16 mouse cellular contexts compared by ENCODE assay signal in the genomic region with DNA sequence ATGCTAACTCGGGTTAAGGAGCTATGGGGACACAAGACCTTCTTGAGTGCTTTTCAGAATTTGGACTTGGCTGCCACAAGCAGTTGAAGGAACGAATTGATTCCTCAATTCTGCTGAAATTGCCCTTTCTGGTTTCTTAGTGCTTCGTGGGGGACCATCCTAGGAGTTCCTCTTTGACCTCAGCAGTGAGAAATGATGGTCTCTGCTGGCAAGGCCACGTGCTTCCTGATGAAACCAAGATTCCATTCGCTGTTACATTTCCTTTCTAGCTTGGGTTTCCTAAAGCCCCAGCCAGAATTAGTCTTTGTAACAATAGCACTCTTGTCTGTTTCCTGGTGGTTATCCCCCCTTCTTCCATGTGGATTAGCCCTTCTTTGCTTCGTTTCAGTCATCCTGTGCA. TPM values are rescaled to one million over a fixed set of nuclear protein-coding genes. Genes with fewer than 3 reads are reported as not detected.
A peak's percentile ranks its signal among the peaks of the same experiment; 100 is the strongest.
DNase-seq lines count a peak whose midpoint lies in the region; ATAC-seq and TF ChIP-seq lines count a peak whose summit lies in the region.
"Had no signal": no experiment of that assay in that cellular context is flagged by ENCODE, and none has a peak within 500 bp of the region (broad histone marks: within the 10 kb centered on the region; RNA-seq: fewer than 3 reads in every experiment).

No protein-coding gene starts in this region.

- no peaks in the 10 kb centered on the region; the same call in 1 of the 2 replicates for H3K36me3 ChIP-seq in limb, embryonic 13.5 days
- H3K36me3 ChIP-seq in limb, embryonic 10.5 days = no peaks in the 10 kb centered on the region
- no peaks in the 10 kb centered on the region for H3K36me3 ChIP-seq in embryonic facial prominence, embryonic 15.5 days
- no peaks in the 10 kb centered on the region for H3K36me3 ChIP-seq in hindbrain, embryonic 14.5 days (replicated peaks; ENCODE audit: control insufficient read depth, insufficient read depth)
- H3K36me3 ChIP-seq: liver, embryonic 15.5 days had no signal

- DNase-seq in heart, adult 9 months (ENCODE audit: low spot score in 2 of 2) = peak; percentile 22 to 57
- no peak for DNase-seq in heart, postnatal 14 days
- DNase-seq in limb, embryonic 10.5 days (ENCODE audit: low spot score) = no peak
- DNase-seq in gastrocnemius, postnatal 4 days (ENCODE audit: low spot score in 2 of 2) = no peak
- no peak for DNase-seq in hindbrain, embryonic 14.5 days (ENCODE audit: low spot score)
- DNase-seq: cerebellum, adult 11 months; cerebellum, postnatal 36 days; left cerebral cortex, postnatal 4 days; right cerebral cortex, postnatal 14 days; thymus, adult 18-20 months had no signal

- no peak overlapping the region for H3K9ac ChIP-seq in limb, embryonic 13.5 days
- H3K9ac ChIP-seq in embryonic facial prominence, embryonic 15.5 days = no peak overlapping the region
- no peak overlapping the region for H3K9ac ChIP-seq in hindbrain, embryonic 14.5 days
- H3K9ac ChIP-seq: forebrain, embryonic 13.5 days; liver, embryonic 15.5 days had no signal

- intact Hi-C loops in heart, postnatal 14 days (cut with DNase I) = no loop called here

- TF ChIP-seq CTCF in bone marrow macrophage, adult 2 months (IDR thresholded peaks at IDR 0.05; ENCODE audit: low read depth, low read length) = no peak

- no peak for TF ChIP-seq POLR2A in bone marrow macrophage, adult 2 months (IDR thresholded peaks at IDR 0.05; ENCODE audit: borderline replicate concordance, low read depth, low read length)

- H3K4me3 ChIP-seq in limb, embryonic 13.5 days = no peak overlapping the region
- H3K4me3 ChIP-seq in limb, embryonic 10.5 days = no peak overlapping the region
- no peak overlapping the region for H3K4me3 ChIP-seq in bone marrow macrophage, adult 2 months (ENCODE audit: insufficient read depth, low read length)
- H3K4me3 ChIP-seq in embryonic facial prominence, embryonic 15.5 days (replicated peaks) = no peak overlapping the region
- no peak overlapping the region for H3K4me3 ChIP-seq in hindbrain, embryonic 14.5 days (replicated peaks; ENCODE audit: low read length)
- H3K4me3 ChIP-seq: forebrain, embryonic 13.5 days; liver, embryonic 15.5 days had no signal

- WGBS in limb, embryonic 13.5 days = 70% methylated on average over 6 of the region's 6 CpGs
- WGBS in limb, embryonic 10.5 days = 77% methylated on average over 6 of the region's 6 CpGs
- 50% methylated on average over 6 of the region's 6 CpGs for WGBS in embryonic facial prominence, embryonic 15.5 days
- WGBS in hindbrain, embryonic 14.5 days = 80% methylated on average over 6 of the region's 6 CpGs

- no peaks in the 10 kb centered on the region for H3K27me3 ChIP-seq in limb, embryonic 13.5 days
- no peaks in the 10 kb centered on the region for H3K27me3 ChIP-seq in limb, embryonic 10.5 days (ENCODE audit: low read depth, poor library complexity, severe bottlenecking)
- H3K27me3 ChIP-seq in embryonic facial prominence, embryonic 15.5 days = no peaks in the 10 kb centered on the region
- H3K27me3 ChIP-seq in hindbrain, embryonic 14.5 days (ENCODE audit: control insufficient read depth, insufficient read depth, low read length) = no peaks in the 10 kb centered on the region
- H3K27me3 ChIP-seq: forebrain, embryonic 13.5 days; liver, embryonic 15.5 days had no signal

- H3K27ac ChIP-seq in limb, embryonic 13.5 days = 0 out of 2 replicates have a peak overlapping the region, but pooled peaks have one; percentile 6
- no peak overlapping the region for H3K27ac ChIP-seq in limb, embryonic 10.5 days
- peak overlapping the region; percentile 90 for H3K27ac ChIP-seq in bone marrow macrophage, adult 2 months (ENCODE audit: insufficient read depth, low read depth, low read length)
- H3K27ac ChIP-seq in embryonic facial prominence, embryonic 15.5 days (replicated peaks) = 0 out of 2 replicates have a peak overlapping the region, but pooled peaks have one; percentile 12
- H3K27ac ChIP-seq in hindbrain, embryonic 14.5 days = no peak overlapping the region
- H3K27ac ChIP-seq: forebrain, embryonic 13.5 days; hindbrain, postnatal 0 days; liver, embryonic 15.5 days had no signal

- H3K9me3 ChIP-seq in limb, embryonic 13.5 days = no peaks in the 10 kb centered on the region
- H3K9me3 ChIP-seq in limb, embryonic 10.5 days (replicated peaks) = no peaks in the 10 kb centered on the region
- H3K9me3 ChIP-seq in embryonic facial prominence, embryonic 15.5 days (replicated peaks) = no peaks in the 10 kb centered on the region
- H3K9me3 ChIP-seq in hindbrain, embryonic 14.5 days (ENCODE audit: control insufficient read depth, low read length) = no peaks in the 10 kb centered on the region
- H3K9me3 ChIP-seq: forebrain, embryonic 13.5 days; liver, embryonic 15.5 days had no signal

- no peak for ATAC-seq in limb, embryonic 13.5 days (ENCODE audit: low FRiP score, low read depth)
- no peak for ATAC-seq in embryonic facial prominence, embryonic 15.5 days (ENCODE audit: insufficient number of reproducible peaks, low FRiP score, low TSS enrichment, low read depth)
- no peak for ATAC-seq in hindbrain, embryonic 14.5 days (ENCODE audit: low FRiP score)
- ATAC-seq: forebrain, embryonic 13.5 days; hindbrain, postnatal 0 days had no signal

- H3K4me1 ChIP-seq in limb, embryonic 13.5 days = peaks cover 13% of the 10 kb centered on the region
- H3K4me1 ChIP-seq in limb, embryonic 10.5 days = no peaks in the 10 kb centered on the region
- peaks cover 49% of the 10 kb centered on the region for H3K4me1 ChIP-seq in bone marrow macrophage, adult 2 months (ENCODE audit: control insufficient read depth, insufficient read depth, low read length)
- H3K4me1 ChIP-seq in embryonic facial prominence, embryonic 15.5 days = peaks cover 27% of the 10 kb centered on the region
- H3K4me1 ChIP-seq in hindbrain, embryonic 14.5 days (replicated peaks; ENCODE audit: control insufficient read depth, insufficient read depth, low read length) = no peaks in the 10 kb centered on the region
- H3K4me1 ChIP-seq: liver, embryonic 15.5 days had no signal

- H3K4me2 ChIP-seq in limb, embryonic 13.5 days (replicated peaks) = no peak overlapping the region
- no peak overlapping the region for H3K4me2 ChIP-seq in embryonic facial prominence, embryonic 15.5 days (replicated peaks)
- H3K4me2 ChIP-seq in hindbrain, embryonic 14.5 days (replicated peaks) = no peak overlapping the region
- H3K4me2 ChIP-seq: forebrain, embryonic 13.5 days; liver, embryonic 15.5 days had no signal

RNA-seq across cellular contexts. Expression of gene Samd4, which starts 32.9 kb away (rescaled TPM):
- total RNA-seq in heart, postnatal 14 days (2021) = 10 to 100 TPM; 53.4 to 54.8 TPM
- polyA plus RNA-seq in limb, embryonic 13.5 days (2015; fragmentation: Nextera tagmentation; extraction: Ambion mirVana) = 13.3 and 14.8 TPM in 2 replicates
- 2.5 and 3.6 TPM in 2 replicates for polyA plus RNA-seq in limb, embryonic 10.5 days (2016; fragmentation: Nextera tagmentation; extraction: Ambion mirVana)
- polyA plus RNA-seq in bone marrow macrophage, adult 2 months (2012; ENCODE audit: insufficient read depth, insufficient read length, missing spikeins) = 2.3 and 3.5 TPM in 2 replicates
- 14.6 and 15.4 TPM in 2 replicates for polyA plus RNA-seq in embryonic facial prominence, embryonic 15.5 days (2015; fragmentation: Nextera tagmentation; extraction: Ambion mirVana)
- 10 to 100 TPM; 54.5 to 61.9 TPM for total RNA-seq in gastrocnemius, postnatal 4 days (2021)
- 2.9 and 3.1 TPM in 2 replicates for polyA plus RNA-seq in hindbrain, embryonic 14.5 days (2014; fragmentation: Nextera tagmentation; extraction: Ambion mirVana)

Comparison
In these comparisons a context has a peak if more than half of its experiments do, and no peak if none do; other contexts are left out.
1. DNase-seq: peak in heart, adult 9 months (2 of 2); none in heart, postnatal 14 days (0 of 2), limb, embryonic 10.5 days (single experiment), gastrocnemius, postnatal 4 days (0 of 2) and hindbrain, embryonic 14.5 days (single experiment).
2. H3K27ac ChIP-seq: peak in limb, embryonic 13.5 days (single experiment), bone marrow macrophage, adult 2 months (single experiment) and embryonic facial prominence, embryonic 15.5 days (single experiment); none in limb, embryonic 10.5 days (single experiment) and hindbrain, embryonic 14.5 days (single experiment).